Mouse (Mus musculus) kidney, postnatal 10 days (tissue): ENCODE measurements around the gene Sh3bgrl.
A peak's percentile ranks its signal among the peaks of the same experiment; 100 is the strongest.
"Not testable (repeated sequence)": the region's sequence is repeated elsewhere in the genome, so short reads cannot be mapped to it uniquely, and the experiment has no call there.

ENCODE experiments used
- DNase-seq: peaks from one replicate; pipeline ENCODE4 v3.0.0; 2021; ENCODE audit warnings: mixed read lengths

Sh3bgrl gene

DNA sequence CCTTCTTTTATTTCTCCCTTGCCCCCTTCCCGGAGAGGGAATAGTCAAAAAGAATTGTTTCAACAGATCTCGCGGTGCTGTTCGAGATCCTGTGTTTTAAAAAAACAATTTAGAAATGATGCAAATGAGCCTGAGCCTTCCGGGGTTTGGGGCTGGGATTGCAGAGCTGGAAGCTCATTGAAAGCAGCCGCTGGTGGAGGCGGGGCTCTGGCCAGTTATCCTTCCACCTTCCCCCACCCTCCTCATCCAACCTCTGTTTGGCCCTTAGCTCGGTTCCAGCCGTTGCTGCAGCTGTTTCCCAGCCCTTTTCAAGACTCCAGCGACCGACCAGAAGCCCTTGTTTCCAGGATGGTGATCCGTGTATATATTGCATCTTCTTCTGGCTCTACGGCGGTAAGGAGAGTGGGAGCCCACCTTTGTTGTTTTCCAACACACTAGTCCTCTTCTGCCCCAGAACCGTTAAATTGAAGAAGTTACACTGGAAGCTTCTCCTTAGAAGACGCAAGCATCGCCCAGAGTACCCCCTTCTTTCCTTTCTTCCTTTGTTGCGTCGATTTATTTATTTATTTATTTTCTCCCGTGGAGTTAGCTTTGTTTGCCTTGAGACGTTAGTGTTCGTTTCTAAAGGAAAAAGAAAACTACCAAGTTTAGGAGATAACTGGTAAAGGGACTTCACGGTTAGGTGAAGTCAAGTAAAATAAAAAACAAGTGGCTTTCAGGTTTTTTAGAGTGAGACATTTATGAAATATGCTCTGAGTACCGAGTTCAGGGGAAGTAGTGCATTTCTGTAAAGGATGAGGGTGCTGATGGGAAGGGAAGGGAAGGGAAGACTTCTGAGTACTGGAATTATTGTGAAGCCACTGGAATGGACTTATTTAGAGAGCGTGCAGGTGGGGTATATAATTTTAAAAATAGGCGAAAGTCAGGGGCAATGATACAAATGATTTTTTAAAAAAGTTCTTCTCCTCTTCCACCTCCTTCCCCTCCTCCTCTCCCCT, at the start of gene Sh3bgrl:
TSS of gene Sh3bgrl (plus strand) at position 121 of the 998 bp plus-strand sequence.
- DNase-seq: peak; percentile 87

- no peak for DNase-seq
Measured at GRCm38 (mm10) chrX:109047773-109048172, 47.4 kb upstream of the Sh3bgrl start.

GRCm38 (mm10) chrX:109071719-109072118, 23.4 kb upstream of the Sh3bgrl start:
- no peak for DNase-seq

DNA sequence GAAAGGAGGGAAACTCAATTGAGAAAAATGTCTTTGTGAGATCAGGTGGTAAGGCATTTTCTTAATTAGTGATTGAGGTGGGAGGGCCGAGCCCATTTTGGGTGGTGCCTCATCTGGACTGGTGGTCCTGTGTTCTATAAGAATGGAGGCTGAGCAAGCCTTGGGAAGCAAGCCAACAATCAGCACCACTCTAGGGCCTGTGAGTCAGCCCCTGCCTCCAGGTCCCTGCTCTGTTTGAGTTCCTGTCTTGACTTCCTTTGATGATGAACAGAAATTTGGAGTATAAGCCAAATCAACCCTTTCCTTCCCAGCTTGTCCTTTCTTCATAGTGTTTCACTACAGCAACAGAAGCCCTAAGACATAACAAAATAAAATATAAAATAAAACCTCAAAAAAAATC, 19.4 kb upstream of the Sh3bgrl start:
- peak; percentile 4 for DNase-seq

DNA sequence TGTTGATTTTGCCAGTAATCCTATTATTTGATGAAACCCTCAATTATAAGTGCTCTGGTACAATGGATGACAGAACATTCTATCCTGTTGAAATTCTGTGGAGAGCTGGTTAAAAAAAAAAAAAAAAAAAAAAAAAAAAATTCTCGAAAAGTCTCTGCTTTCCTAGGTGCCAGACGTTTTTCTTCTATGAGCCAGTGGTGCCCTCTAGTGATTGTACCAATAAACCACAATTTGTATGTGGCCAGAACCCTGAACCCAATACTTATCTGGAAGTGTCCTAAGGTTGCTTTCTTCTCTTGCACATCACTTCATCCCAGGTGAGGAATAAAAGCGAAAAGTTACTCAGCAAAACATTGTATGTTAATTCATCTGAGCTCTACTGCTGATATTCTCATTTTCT, 18.8 kb upstream of the Sh3bgrl start:
- DNase-seq: peak; percentile 13

- DNase-seq: not testable (repeated sequence)
Measured at GRCm38 (mm10) chrX:109079354-109079753, 15.8 kb upstream of the Sh3bgrl start.

DNA sequence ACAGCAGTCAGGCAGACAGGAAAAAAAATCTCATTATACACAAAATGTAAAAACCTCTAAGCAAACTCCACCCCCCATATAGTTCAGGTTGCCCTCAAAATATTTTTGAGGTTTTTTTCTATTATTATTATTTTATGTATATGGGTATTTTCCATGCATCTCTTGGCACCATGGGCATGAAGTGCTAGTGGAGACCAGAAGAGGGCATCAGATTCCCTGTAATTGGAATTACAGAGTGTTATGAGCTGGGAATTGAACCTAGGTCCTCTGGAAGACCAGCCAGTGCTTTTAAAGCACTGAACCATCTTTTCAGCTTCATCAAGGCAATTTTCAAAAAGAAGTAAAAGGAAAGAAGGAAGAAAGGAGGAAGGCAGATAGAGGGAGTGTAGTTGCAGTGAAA, 8.1 kb upstream of the Sh3bgrl start:
- DNase-seq: no peak

- no peak for DNase-seq
Measured at GRCm38 (mm10) chrX:109094800-109095199, 365 bp upstream of the Sh3bgrl start.

- DNase-seq: no peak
Measured at GRCm38 (mm10) chrX:109098511-109098910, 3.3 kb downstream of the Sh3bgrl start.

- DNase-seq: no peak
Measured at GRCm38 (mm10) chrX:109100441-109100840, 5.3 kb downstream of the Sh3bgrl start.

DNA sequence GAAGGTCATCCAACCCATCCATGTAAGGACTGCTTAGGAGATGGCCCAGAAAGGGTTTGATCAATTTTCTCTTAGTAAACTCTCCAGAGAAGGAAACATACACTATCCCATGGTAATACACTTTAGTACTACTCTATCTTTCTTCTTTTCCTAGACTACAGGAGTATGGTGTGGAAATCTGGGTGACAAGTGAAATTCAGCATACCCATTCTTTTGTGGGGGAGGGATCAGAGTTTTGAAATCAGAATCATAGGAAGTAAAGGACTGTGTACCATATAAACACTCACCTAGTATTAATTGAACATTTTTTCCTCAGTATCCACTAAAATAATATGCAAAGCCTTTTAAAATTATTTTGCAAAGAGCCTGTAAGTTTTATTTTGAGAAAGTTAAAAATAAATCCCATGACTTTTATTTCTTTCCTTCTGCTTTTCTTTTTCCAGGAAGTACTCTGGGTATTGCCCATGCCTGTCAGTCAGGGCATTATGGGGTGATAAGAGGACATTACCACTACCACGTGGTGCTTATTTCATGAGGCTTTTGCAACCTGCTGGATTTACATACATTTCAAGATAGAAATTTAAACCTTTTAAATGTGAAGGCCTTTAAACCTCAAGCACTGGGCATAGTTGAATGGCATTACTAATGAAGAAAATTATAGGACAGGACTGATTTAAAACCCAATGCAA, 13.1 kb downstream of the Sh3bgrl start:
- DNase-seq: no peak

DNA sequence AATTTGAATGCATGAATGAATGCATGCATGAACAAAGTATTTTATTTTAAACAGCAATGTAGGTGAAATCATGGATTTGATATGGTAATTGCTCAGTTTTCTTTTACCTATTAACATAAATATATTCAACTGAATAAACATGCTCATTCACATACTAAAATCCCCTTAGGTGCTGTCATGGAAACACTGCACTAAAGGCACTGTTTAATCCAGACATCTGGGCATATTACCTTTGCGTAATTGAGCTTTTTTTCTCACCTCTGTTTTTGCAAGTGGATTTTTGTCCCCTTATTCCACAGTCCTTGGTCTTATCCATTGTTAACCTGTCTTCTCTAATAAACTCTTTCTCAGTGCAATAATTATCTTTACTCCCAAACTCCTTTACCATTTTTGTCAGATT, 17.7 kb downstream of the Sh3bgrl start:
- no peak for DNase-seq

DNA sequence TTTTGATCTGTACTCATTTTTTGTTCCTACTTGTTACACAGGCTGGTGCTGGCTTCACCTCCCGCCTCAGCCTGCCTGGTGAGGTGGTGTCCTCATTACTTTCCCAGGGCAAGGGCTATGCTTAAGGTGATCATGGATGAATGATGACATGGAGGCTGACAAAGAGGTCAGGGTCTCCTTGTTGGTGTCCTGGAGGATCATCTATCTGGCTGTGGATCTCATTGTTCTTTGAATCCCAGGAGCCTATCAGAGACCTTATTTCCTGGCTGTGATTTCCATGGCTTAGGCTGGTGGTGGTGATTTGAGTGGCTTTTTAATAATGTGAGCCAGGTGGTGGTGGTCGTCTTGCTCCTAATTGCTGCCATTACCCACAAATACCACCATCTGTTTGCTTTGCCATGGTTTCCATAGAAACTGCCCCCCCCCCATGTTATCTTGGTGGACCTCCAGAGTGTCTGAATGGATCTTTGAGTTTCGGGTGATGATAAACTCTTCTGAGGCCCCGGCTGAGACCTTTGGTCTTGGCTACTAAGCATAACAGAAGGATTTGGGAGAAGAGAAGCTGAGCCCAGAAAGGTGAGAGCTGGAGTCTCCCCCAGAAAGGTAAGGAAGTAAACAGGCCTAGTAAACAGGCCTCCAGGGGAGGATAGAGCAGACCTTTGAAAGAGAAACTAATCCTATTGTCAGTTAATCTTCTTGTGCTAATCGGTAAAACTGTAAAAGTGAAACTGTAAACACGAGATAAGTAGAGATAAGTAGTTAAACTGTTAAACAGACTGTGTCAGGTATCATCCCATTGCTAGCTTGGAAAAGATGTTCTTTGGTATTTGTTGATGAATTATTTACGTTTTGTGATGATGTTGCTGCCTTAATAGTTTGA, 18.5 kb downstream of the Sh3bgrl start:
- DNase-seq: no peak

GRCm38 (mm10) chrX:109119829-109120826, 25.0 kb downstream of the Sh3bgrl start:
- no peak for DNase-seq

DNA sequence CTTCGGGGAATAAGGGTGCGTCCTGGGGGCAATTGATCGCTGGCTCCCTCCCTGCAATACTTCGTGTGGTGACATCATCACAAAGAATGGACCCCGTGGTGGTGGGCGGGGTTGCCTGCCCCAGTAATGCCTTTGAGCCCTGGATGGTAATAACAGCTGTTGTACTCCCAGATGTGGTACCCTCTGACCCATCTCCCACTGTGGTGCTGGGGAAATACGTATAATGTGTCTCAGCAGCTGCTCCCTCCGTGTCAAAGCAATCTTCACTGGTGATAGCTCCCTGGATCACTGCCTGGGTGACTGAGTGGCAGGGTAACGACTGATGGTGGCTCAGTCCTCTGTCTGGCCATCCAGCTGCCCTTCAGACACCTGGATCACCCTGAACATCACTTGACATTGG, 26.0 kb downstream of the Sh3bgrl start:
- no peak for DNase-seq

DNA sequence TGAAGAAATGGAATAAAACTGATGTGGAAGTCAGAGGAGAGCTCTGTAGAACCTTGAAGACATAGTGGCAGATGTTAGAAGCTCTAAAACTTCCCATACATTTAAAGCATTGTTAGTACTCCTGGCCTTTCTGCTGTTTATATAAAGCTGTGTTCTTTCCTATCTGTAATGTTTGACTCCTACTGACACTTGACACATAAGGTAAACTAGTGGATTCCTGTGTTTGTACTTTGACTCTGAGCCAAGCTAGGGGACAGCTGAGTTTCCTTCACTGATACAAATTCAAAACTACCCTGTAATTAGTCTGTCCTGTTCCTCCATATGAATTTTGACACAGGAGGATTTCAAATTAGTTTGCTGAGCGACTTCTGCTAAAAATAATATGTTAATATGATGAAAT, 27.5 kb downstream of the Sh3bgrl start:
- DNase-seq: no peak

DNA sequence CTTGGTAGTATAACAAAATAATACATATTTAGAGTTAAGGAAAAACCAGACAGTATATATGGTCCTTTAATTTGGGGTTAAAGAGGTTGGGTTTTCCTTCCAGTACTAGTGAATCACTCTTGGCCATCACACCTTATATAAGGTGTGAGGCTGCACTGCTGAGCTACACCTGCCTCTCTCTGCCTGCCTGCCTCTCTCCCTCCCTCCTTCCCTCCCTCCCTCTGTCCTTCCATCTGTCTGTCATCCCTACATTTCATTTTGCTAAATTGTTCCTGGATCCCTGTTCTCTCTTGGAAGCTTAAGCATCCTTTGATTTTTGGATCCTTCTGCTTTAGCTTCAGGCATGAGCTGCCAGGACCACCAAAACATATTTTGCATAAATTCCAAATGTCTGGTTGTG, 28.6 kb downstream of the Sh3bgrl start:
- no peak for DNase-seq

GRCm38 (mm10) chrX:109126847-109127246, 31.7 kb downstream of the Sh3bgrl start:
- no peak for DNase-seq

- DNase-seq: no peak
Measured at GRCm38 (mm10) chrX:109127551-109128088, 32.5 kb downstream of the Sh3bgrl start.

- no peak for DNase-seq
Measured at GRCm38 (mm10) chrX:109130066-109130465, 34.9 kb downstream of the Sh3bgrl start.

- no peak for DNase-seq
Measured at GRCm38 (mm10) chrX:109131834-109132233, 36.7 kb downstream of the Sh3bgrl start.
